Mouse (Mus musculus): ENCODE data around the gene Elf2.
"Not testable (repeated sequence)": the region's sequence is repeated elsewhere in the genome, so short reads cannot be mapped to it uniquely, and the experiment has no call there.

DNA sequence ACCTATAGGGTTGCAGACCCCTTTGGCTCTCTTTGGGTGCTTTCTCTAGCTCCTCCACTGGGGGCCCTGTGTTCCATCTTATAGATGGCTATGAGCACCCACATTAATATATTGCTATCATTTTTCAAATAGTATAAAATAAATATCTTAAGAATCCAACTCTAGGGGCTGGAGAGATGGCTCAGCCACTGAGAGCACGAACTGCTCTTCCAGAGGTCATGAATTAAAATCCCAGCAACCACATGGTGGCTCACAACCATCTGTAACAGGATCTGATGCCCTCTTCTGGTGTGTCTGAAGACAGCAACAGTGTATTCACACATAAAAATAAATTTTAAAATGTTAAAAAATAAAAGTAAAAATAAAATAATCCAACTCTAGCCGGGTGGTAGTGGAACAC lies 4.6 kb upstream of the Elf2 start:
- not testable (repeated sequence) for TF ChIP-seq ZC3H11A (IDR thresholded peaks at IDR 0.05; ENCODE audit: borderline replicate concordance, low read depth, low read length); HCFC1 (IDR thresholded peaks at IDR 0.05; ENCODE audit: borderline replicate concordance, insufficient read depth, low read length)

Measured in ES-E14 (cell line).